Mouse (Mus musculus): ENCODE measurements at regions not wholly inside any gene's neighbourhood (a gene's known extent, or its start where the extent isn't known, plus 50 kb on each side); places are given as distances from the start of the nearest gene placed in this dataset.

GRCm38 (mm10) chr13:107530392-107530791, 508.5 kb upstream of the Kif2a start:
- Histone ChIP-seq H3K27me3 (ENCODE audit: poor library complexity, severe bottlenecking) (no peaks in the 10 kb centered on the region), H3K9me3 (no peaks in the 10 kb centered on the region), H3K36me3 (replicated peaks) (no peaks in the 10 kb centered on the region), H3K4me1 (peaks cover 8% of the 10 kb centered on the region; the same call in 1 of the 2 replicates), H3K4me3 (no peak overlapping the region), H3K27ac (no peak overlapping the region)
- 96% methylated on average over 1 of the region's 1 CpGs for WGBS
- no peak for DNase-seq (ENCODE audit: extremely low spot score, low spot score)

GRCm38 (mm10) chr13:107528724-107529456, 507.0 kb upstream of the Kif2a start:
- DNase-seq (ENCODE audit: extremely low spot score, low spot score): no peak
- WGBS: 76% methylated on average over 15 of the region's 15 CpGs

GRCm38 (mm10) chr13:107522942-107523341, 501.0 kb upstream of the Kif2a start:
- Histone ChIP-seq H3K27ac (no peak overlapping the region), H3K9me3 (no peaks in the 10 kb centered on the region), H3K4me3 (no peak overlapping the region), H3K36me3 (replicated peaks) (no peaks in the 10 kb centered on the region), H3K27me3 (ENCODE audit: poor library complexity, severe bottlenecking) (no peaks in the 10 kb centered on the region), H3K4me1 (no peaks in the 10 kb centered on the region)
- 89% methylated on average over 3 of the region's 3 CpGs for WGBS
- DNase-seq (ENCODE audit: extremely low spot score, low spot score): no peak

More at GRCm38 (mm10) chr13:107528724-107529456, 507.0 kb upstream of the Kif2a start:
- H3K9me3 ChIP-seq: no peaks in the 10 kb centered on the region
- no peak overlapping the region for H3K4me3 ChIP-seq
- peaks cover 8% of the 10 kb centered on the region; the same call in 1 of the 2 replicates for H3K4me1 ChIP-seq
- H3K36me3 ChIP-seq (replicated peaks): no peaks in the 10 kb centered on the region
- H3K27me3 ChIP-seq (ENCODE audit: poor library complexity, severe bottlenecking): no peaks in the 10 kb centered on the region
- H3K27ac ChIP-seq: no peak overlapping the region

- no peaks in the 10 kb centered on the region for H3K9me3 ChIP-seq
- WGBS: 88% methylated on average over 3 of the region's 3 CpGs
- no peak for DNase-seq (ENCODE audit: extremely low spot score, low spot score)
- no peaks in the 10 kb centered on the region for H3K27me3 ChIP-seq (ENCODE audit: poor library complexity, severe bottlenecking)
- no peaks in the 10 kb centered on the region for H3K4me1 ChIP-seq
- no peak overlapping the region for H3K4me3 ChIP-seq
- H3K27ac ChIP-seq: no peak overlapping the region
- no peaks in the 10 kb centered on the region for H3K36me3 ChIP-seq (replicated peaks)
These were observed 492.3 kb upstream of the Kif2a start for GRCm38 (mm10) chr13:107514236-107514635.

GRCm38 (mm10) chr13:107513274-107514146, 491.6 kb upstream of the Kif2a start:
- Histone ChIP-seq H3K36me3 (replicated peaks) (no peaks in the 10 kb centered on the region), H3K4me3 (no peak overlapping the region), H3K9me3 (no peaks in the 10 kb centered on the region), H3K4me1 (no peaks in the 10 kb centered on the region), H3K27me3 (ENCODE audit: poor library complexity, severe bottlenecking) (no peaks in the 10 kb centered on the region), H3K27ac (no peak overlapping the region)
- WGBS: 75% methylated on average over 6 of the region's 6 CpGs
- DNase-seq (ENCODE audit: extremely low spot score, low spot score): no peak

- peaks cover 6% of the 10 kb centered on the region; the same call in 1 of the 2 replicates for H3K27me3 ChIP-seq (ENCODE audit: poor library complexity, severe bottlenecking)
- no peak overlapping the region for H3K4me3 ChIP-seq
- no peak overlapping the region for H3K27ac ChIP-seq
- WGBS: 82% methylated on average over 3 of the region's 3 CpGs
- H3K4me1 ChIP-seq: peaks cover 12% of the 10 kb centered on the region
- no peaks in the 10 kb centered on the region for H3K36me3 ChIP-seq (replicated peaks)
- H3K9me3 ChIP-seq: no peaks in the 10 kb centered on the region
- no peak for DNase-seq (ENCODE audit: extremely low spot score, low spot score)
These were observed 485.4 kb upstream of the Kif2a start for GRCm38 (mm10) chr13:107507336-107507735.

- Histone ChIP-seq H3K4me3 (no peak overlapping the region), H3K27ac (no peak overlapping the region), H3K27me3 (ENCODE audit: poor library complexity, severe bottlenecking) (peaks cover 6% of the 10 kb centered on the region; the same call in 1 of the 2 replicates), H3K36me3 (replicated peaks) (no peaks in the 10 kb centered on the region), H3K4me1 (peaks cover 17% of the 10 kb centered on the region), H3K9me3 (no peaks in the 10 kb centered on the region)
- 81% methylated on average over 4 of the region's 4 CpGs for WGBS
- DNase-seq (ENCODE audit: extremely low spot score, low spot score): no peak
These were observed 484.9 kb upstream of the Kif2a start for GRCm38 (mm10) chr13:107506832-107507231.

- Histone ChIP-seq H3K4me1 (peaks cover 25% of the 10 kb centered on the region), H3K9me3 (no peaks in the 10 kb centered on the region), H3K36me3 (replicated peaks) (no peaks in the 10 kb centered on the region), H3K4me3 (no peak overlapping the region), H3K27ac (no peak overlapping the region), H3K27me3 (ENCODE audit: poor library complexity, severe bottlenecking) (peaks cover 8% of the 10 kb centered on the region; the same call in 1 of the 2 replicates)
- no peak for DNase-seq (ENCODE audit: extremely low spot score, low spot score)
These were observed 483.4 kb upstream of the Kif2a start for GRCm38 (mm10) chr13:107505318-107505717.

- Histone ChIP-seq H3K9me3 (no peaks in the 10 kb centered on the region), H3K27ac (no peak overlapping the region), H3K4me3 (no peak overlapping the region), H3K4me1 (peaks cover 20% of the 10 kb centered on the region), H3K36me3 (replicated peaks) (no peaks in the 10 kb centered on the region), H3K27me3 (ENCODE audit: poor library complexity, severe bottlenecking) (peaks cover 13% of the 10 kb centered on the region; the same call in 1 of the 2 replicates)
- no peak for DNase-seq (ENCODE audit: extremely low spot score, low spot score)
- 31% methylated on average over 7 of the region's 7 CpGs for WGBS
These were observed 480.3 kb upstream of the Kif2a start for GRCm38 (mm10) chr13:107502261-107502660.

- no peaks in the 10 kb centered on the region for H3K36me3 ChIP-seq (replicated peaks)
- WGBS: 88% methylated on average over 12 of the region's 12 CpGs
These were observed 479.0 kb upstream of the Kif2a start for GRCm38 (mm10) chr13:107500776-107501489.

GRCm38 (mm10) chr13:107499296-107499695, 477.4 kb upstream of the Kif2a start:
- Histone ChIP-seq H3K4me1 (peaks cover 27% of the 10 kb centered on the region), H3K27ac (no peak overlapping the region), H3K4me3 (no peak overlapping the region), H3K36me3 (replicated peaks) (no peaks in the 10 kb centered on the region), H3K9me3 (no peaks in the 10 kb centered on the region), H3K27me3 (ENCODE audit: poor library complexity, severe bottlenecking) (peaks cover 13% of the 10 kb centered on the region)
- DNase-seq (ENCODE audit: extremely low spot score, low spot score): no peak
- 81% methylated on average over 4 of the region's 4 CpGs for WGBS

More at GRCm38 (mm10) chr13:107500776-107501489, 479.0 kb upstream of the Kif2a start:
- no peak for DNase-seq (ENCODE audit: extremely low spot score, low spot score)
- Histone ChIP-seq H3K4me1 (peaks cover 20% of the 10 kb centered on the region), H3K9me3 (no peaks in the 10 kb centered on the region), H3K27ac (no peak overlapping the region), H3K4me3 (no peak overlapping the region), H3K27me3 (ENCODE audit: poor library complexity, severe bottlenecking) (peaks cover 13% of the 10 kb centered on the region; the same call in 1 of the 2 replicates)

GRCm38 (mm10) chr13:107495161-107495732, 473.3 kb upstream of the Kif2a start:
- Histone ChIP-seq H3K27me3 (ENCODE audit: poor library complexity, severe bottlenecking) (peaks cover 5% of the 10 kb centered on the region), H3K27ac (no peak overlapping the region), H3K4me1 (peaks cover 17% of the 10 kb centered on the region), H3K36me3 (replicated peaks) (no peaks in the 10 kb centered on the region), H3K9me3 (no peaks in the 10 kb centered on the region), H3K4me3 (no peak overlapping the region)
- DNase-seq (ENCODE audit: extremely low spot score, low spot score): no peak
- 54% methylated on average over 6 of the region's 6 CpGs for WGBS

All from forebrain, embryonic 10.5 days (tissue).